ENCODE assay signal across 7 mouse cellular contexts in the genomic region with DNA sequence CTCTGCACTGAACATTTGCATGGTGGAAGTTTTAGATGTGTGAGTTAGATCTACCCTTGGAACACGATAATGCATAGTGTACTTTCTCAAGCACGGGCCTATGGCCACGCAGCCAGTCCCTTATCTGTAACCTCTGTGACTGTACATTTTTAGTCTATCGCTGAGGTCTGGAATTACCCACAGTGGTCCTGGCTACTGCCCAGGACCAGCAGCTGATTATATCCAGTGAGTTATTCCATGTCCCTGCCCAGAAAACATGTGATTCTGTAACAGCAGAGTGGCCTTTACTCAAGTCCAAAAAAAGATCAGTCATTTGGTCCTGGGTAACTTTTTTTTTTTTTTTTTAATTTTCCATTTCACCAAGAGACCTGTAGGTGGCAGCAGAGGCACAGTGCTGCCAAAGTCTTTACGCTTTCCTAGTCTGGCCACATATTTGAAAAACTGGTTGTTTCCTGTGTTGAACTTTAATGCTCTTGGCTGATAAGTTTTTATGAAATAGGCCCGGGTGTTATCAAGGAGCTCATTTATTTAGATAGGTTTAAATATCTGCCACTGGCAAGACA.
DNase-seq lines count a peak whose midpoint lies in the region; ATAC-seq lines count a peak whose summit lies in the region.

No protein-coding gene starts in this region.

- no peak overlapping the region for H3K4me2 ChIP-seq in midbrain, embryonic 13.5 days (replicated peaks)
- no peak overlapping the region for H3K4me2 ChIP-seq in midbrain, embryonic 15.5 days
- no peak overlapping the region for H3K4me2 ChIP-seq in embryonic facial prominence, embryonic 15.5 days (replicated peaks)
- no peak overlapping the region for H3K4me2 ChIP-seq in lung, embryonic 15.5 days

- no peak overlapping the region for H3K9ac ChIP-seq in midbrain, embryonic 13.5 days (replicated peaks)
- H3K9ac ChIP-seq in midbrain, embryonic 15.5 days: no peak overlapping the region
- no peak overlapping the region for H3K9ac ChIP-seq in embryonic facial prominence, embryonic 15.5 days
- H3K9ac ChIP-seq in lung, embryonic 15.5 days: no peak overlapping the region

- WGBS in midbrain, embryonic 13.5 days: 70% methylated on average over 6 of the region's 6 CpGs
- 68% methylated on average over 6 of the region's 6 CpGs for WGBS in midbrain, embryonic 15.5 days
- 52% methylated on average over 6 of the region's 6 CpGs for WGBS in embryonic facial prominence, embryonic 15.5 days
- WGBS in lung, embryonic 15.5 days: 37% methylated on average over 6 of the region's 6 CpGs

- peak; percentile 55 for DNase-seq in heart, postnatal 4 days
- no peak for DNase-seq in urinary bladder, adult 2 months (ENCODE audit: low spot score)

- peaks cover 38% of the 10 kb centered on the region for H3K36me3 ChIP-seq in midbrain, embryonic 13.5 days
- H3K36me3 ChIP-seq in midbrain, embryonic 15.5 days (replicated peaks): no peaks in the 10 kb centered on the region
- peaks cover 45% of the 10 kb centered on the region for H3K36me3 ChIP-seq in embryonic facial prominence, embryonic 15.5 days
- H3K36me3 ChIP-seq in lung, embryonic 15.5 days: peaks cover 24% of the 10 kb centered on the region

- no peak overlapping the region for H3K27ac ChIP-seq in midbrain, embryonic 13.5 days
- no peak overlapping the region for H3K27ac ChIP-seq in midbrain, embryonic 15.5 days
- H3K27ac ChIP-seq in embryonic facial prominence, embryonic 15.5 days (replicated peaks): no peak overlapping the region
- no peak overlapping the region; the same call in 1 of the 2 replicates for H3K27ac ChIP-seq in lung, embryonic 15.5 days

- no peak overlapping the region for H3K4me3 ChIP-seq in midbrain, embryonic 13.5 days (replicated peaks)
- no peak overlapping the region for H3K4me3 ChIP-seq in midbrain, embryonic 15.5 days
- no peak overlapping the region for H3K4me3 ChIP-seq in embryonic facial prominence, embryonic 15.5 days (replicated peaks)
- H3K4me3 ChIP-seq in lung, embryonic 15.5 days: no peak overlapping the region

- H3K9me3 ChIP-seq in midbrain, embryonic 13.5 days: no peaks in the 10 kb centered on the region
- no peaks in the 10 kb centered on the region for H3K9me3 ChIP-seq in midbrain, embryonic 15.5 days
- H3K9me3 ChIP-seq in embryonic facial prominence, embryonic 15.5 days (replicated peaks): no peaks in the 10 kb centered on the region
- H3K9me3 ChIP-seq in lung, embryonic 15.5 days: no peaks in the 10 kb centered on the region

- H3K4me1 ChIP-seq in midbrain, embryonic 13.5 days (replicated peaks): no peaks in the 10 kb centered on the region
- peaks cover 4% of the 10 kb centered on the region; the same call in 1 of the 2 replicates for H3K4me1 ChIP-seq in midbrain, embryonic 15.5 days
- no peaks in the 10 kb centered on the region for H3K4me1 ChIP-seq in embryonic facial prominence, embryonic 15.5 days
- 0 out of 2 replicates have a peak, but pooled peaks cover 6% of the 10 kb centered on the region for H3K4me1 ChIP-seq in lung, embryonic 15.5 days

- peak; percentile 37; the same call in 1 of the 2 replicates for ATAC-seq in midbrain, embryonic 13.5 days
- ATAC-seq in midbrain, embryonic 15.5 days (replicated peaks): no peak
- peak; percentile 55 for ATAC-seq in activated CD4-positive, CD25-positive, alpha-beta regulatory T cell, adult 4 months
- peak; percentile 54; the same call in 1 of the 2 replicates for ATAC-seq in embryonic facial prominence, embryonic 15.5 days (ENCODE audit: insufficient number of reproducible peaks, low FRiP score, low TSS enrichment, low read depth)
- ATAC-seq in lung, embryonic 15.5 days (ENCODE audit: borderline replicate concordance, extremely low read depth, low FRiP score, low TSS enrichment): 0 out of 2 replicates have a peak, but pooled peaks have one; percentile 19

- no peaks in the 10 kb centered on the region for H3K27me3 ChIP-seq in midbrain, embryonic 13.5 days
- no peaks in the 10 kb centered on the region for H3K27me3 ChIP-seq in midbrain, embryonic 15.5 days (replicated peaks)
- no peaks in the 10 kb centered on the region for H3K27me3 ChIP-seq in embryonic facial prominence, embryonic 15.5 days
- no peaks in the 10 kb centered on the region for H3K27me3 ChIP-seq in lung, embryonic 15.5 days
